Mouse (Mus musculus) megakaryocyte, embryonic 14.5 days (primary cell): ENCODE measurements at regions not wholly inside any gene's neighbourhood (a gene's known extent, or its start where the extent isn't known, plus 50 kb on each side); places are given as distances from the start of the nearest gene placed in this dataset.

Experiments
- FLI1 ChIP-seq: IDR thresholded peaks from 2 replicates; pipeline ENCODE4 v1.6.1; 2012; ENCODE audit warnings: low read length, inconsistent platforms, mixed read lengths
- GATA1 ChIP-seq: IDR thresholded peaks from 3 replicates; pipeline ENCODE4 v1.6.1; 2012; ENCODE audit warnings: mixed read lengths, low read length, inconsistent platforms, borderline replicate concordance

GRCm38 (mm10) chr6:117279297-117279696 is 111.0 kb downstream of the Cxcl12 start:
- TF ChIP-seq GATA1 (no peak), FLI1 (no peak)
